Comparison of ENCODE assay signal across 8 mouse cellular contexts in the genomic region with DNA sequence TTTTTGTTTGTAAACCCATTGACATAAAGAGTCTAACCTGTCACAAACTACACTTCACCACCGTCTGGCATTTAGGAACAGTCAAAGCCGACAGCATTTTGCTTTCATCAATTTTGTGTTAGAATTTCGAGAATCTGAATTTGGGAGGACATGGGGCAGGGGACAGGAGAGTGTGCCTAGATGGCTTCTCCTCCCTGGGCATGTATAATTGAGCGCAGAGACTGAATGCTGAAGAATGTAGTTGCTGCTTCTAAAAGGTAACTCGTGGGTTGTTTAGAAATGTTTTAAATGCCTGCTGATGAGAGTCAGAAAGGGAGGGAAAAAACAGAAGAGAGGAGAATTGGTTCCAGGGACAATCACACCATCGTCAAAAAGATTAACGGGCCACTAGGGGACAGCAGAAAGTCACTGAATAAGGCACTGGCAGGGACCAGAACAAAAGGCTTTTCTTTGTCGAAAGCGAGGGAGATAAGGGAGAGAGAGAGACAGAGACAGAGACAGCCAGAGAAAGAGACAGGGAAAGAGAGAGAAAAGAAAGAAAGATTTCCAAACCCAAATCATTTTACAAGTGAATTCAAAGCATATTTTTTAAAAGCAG.
A peak's percentile ranks its signal among the peaks of the same experiment; 100 is the strongest.
DNase-seq lines count a peak whose midpoint lies in the region; ATAC-seq and TF ChIP-seq lines count a peak whose summit lies in the region.

No protein-coding gene starts in this region.

- peaks cover 36% of the 10 kb centered on the region for H3K4me1 ChIP-seq in intestine, embryonic 14.5 days (replicated peaks; ENCODE audit: control insufficient read depth, insufficient read depth, low read length)
- peaks cover 5% of the 10 kb centered on the region for H3K4me1 ChIP-seq in intestine, embryonic 15.5 days (replicated peaks)
- peaks cover 5% of the 10 kb centered on the region for H3K4me1 ChIP-seq in forebrain, embryonic 16.5 days (replicated peaks; ENCODE audit: control insufficient read depth, insufficient read depth, low read length)
- no peaks in the 10 kb centered on the region for H3K4me1 ChIP-seq in kidney, adult 2 months (ENCODE audit: control insufficient read depth, insufficient read depth, low read length)
- peaks cover 22% of the 10 kb centered on the region; the same call in 1 of the 2 replicates for H3K4me1 ChIP-seq in limb, embryonic 11.5 days (ENCODE audit: control insufficient read depth, insufficient read depth, low read length)

- H3K9me3 ChIP-seq in intestine, embryonic 14.5 days (ENCODE audit: control insufficient read depth, low read length) = no peaks in the 10 kb centered on the region
- no peaks in the 10 kb centered on the region for H3K9me3 ChIP-seq in intestine, embryonic 15.5 days
- H3K9me3 ChIP-seq in forebrain, embryonic 16.5 days (ENCODE audit: control insufficient read depth, low read length) = no peaks in the 10 kb centered on the region
- H3K9me3 ChIP-seq in limb, embryonic 11.5 days (ENCODE audit: control insufficient read depth, low read length) = no peaks in the 10 kb centered on the region

- peak; percentile 67 for TF ChIP-seq CTCF in kidney, adult 2 months (conservative IDR thresholded peaks at IDR 0.05; ENCODE audit: insufficient read depth, insufficient read length, low read depth, low read length)

- TF ChIP-seq POLR2A in kidney, adult 2 months (IDR thresholded peaks at IDR 0.05; ENCODE audit: low read depth, low read length) = no peak

- H3K4me3 ChIP-seq in intestine, embryonic 14.5 days (ENCODE audit: low read depth, low read length) = no peak overlapping the region
- no peak overlapping the region for H3K4me3 ChIP-seq in intestine, embryonic 15.5 days (replicated peaks)
- no peak overlapping the region for H3K4me3 ChIP-seq in forebrain, embryonic 16.5 days (replicated peaks; ENCODE audit: low read length)
- no peak overlapping the region for H3K4me3 ChIP-seq in kidney, adult 2 months (ENCODE audit: insufficient read depth, low read depth, low read length)
- H3K4me3 ChIP-seq in limb, embryonic 11.5 days (ENCODE audit: low read depth, low read length) = no peak overlapping the region

- no peak for ATAC-seq in intestine, embryonic 14.5 days (replicated peaks; ENCODE audit: low FRiP score, low TSS enrichment, low read depth)
- ATAC-seq in intestine, embryonic 15.5 days = no peak
- ATAC-seq in forebrain, embryonic 16.5 days = peak; percentile 79
- ATAC-seq in limb, embryonic 11.5 days (ENCODE audit: insufficient number of reproducible peaks, low FRiP score, low TSS enrichment, low read depth) = no peak

- no peaks in the 10 kb centered on the region for H3K27me3 ChIP-seq in intestine, embryonic 14.5 days (replicated peaks; ENCODE audit: control insufficient read depth, insufficient read depth, low read length)
- H3K27me3 ChIP-seq in intestine, embryonic 15.5 days (replicated peaks) = no peaks in the 10 kb centered on the region
- no peaks in the 10 kb centered on the region for H3K27me3 ChIP-seq in forebrain, embryonic 16.5 days (replicated peaks; ENCODE audit: control insufficient read depth, insufficient read depth, low read length)
- H3K27me3 ChIP-seq in kidney, adult 2 months (replicated peaks; ENCODE audit: control insufficient read depth, insufficient read depth, low read length) = no peaks in the 10 kb centered on the region; the same call in 1 of the 2 replicates
- H3K27me3 ChIP-seq in limb, embryonic 11.5 days (ENCODE audit: control insufficient read depth, insufficient read depth, low read length) = no peaks in the 10 kb centered on the region

- no peaks in the 10 kb centered on the region for H3K36me3 ChIP-seq in intestine, embryonic 14.5 days (ENCODE audit: control insufficient read depth, insufficient read depth, low read length)
- no peaks in the 10 kb centered on the region for H3K36me3 ChIP-seq in intestine, embryonic 15.5 days
- no peaks in the 10 kb centered on the region for H3K36me3 ChIP-seq in forebrain, embryonic 16.5 days (ENCODE audit: control insufficient read depth, insufficient read depth)
- no peaks in the 10 kb centered on the region for H3K36me3 ChIP-seq in kidney, adult 2 months (ENCODE audit: control insufficient read depth, insufficient read depth, low read length)
- H3K36me3 ChIP-seq in limb, embryonic 11.5 days (ENCODE audit: control insufficient read depth, insufficient read depth, low read length) = no peaks in the 10 kb centered on the region

- DNase-seq in intestine, embryonic 14.5 days (ENCODE audit: low spot score) = peak; percentile 59
- DNase-seq in adrenal gland, postnatal 14 days = peak; percentile 63
- DNase-seq in kidney, adult 2 months = peak; percentile 79
- DNase-seq in limb, embryonic 11.5 days (ENCODE audit: low spot score) = peak; percentile 48
- DNase-seq in retina, embryonic 14.5 days (ENCODE audit: low spot score) = peak; percentile 72
- DNase-seq in spleen, postnatal 4 days (ENCODE audit: low spot score in 2 of 2) = no peak

- no peak overlapping the region for H3K4me2 ChIP-seq in intestine, embryonic 14.5 days (ENCODE audit: low read length)
- no peak overlapping the region for H3K4me2 ChIP-seq in intestine, embryonic 15.5 days (replicated peaks)
- H3K4me2 ChIP-seq in forebrain, embryonic 16.5 days (ENCODE audit: low read length) = peak overlapping the region; percentile 30; the same call in 1 of the 2 replicates
- H3K4me2 ChIP-seq in limb, embryonic 11.5 days (ENCODE audit: low read depth, severe bottlenecking) = no peak overlapping the region

- peak overlapping the region; percentile 71 for H3K27ac ChIP-seq in intestine, embryonic 14.5 days (ENCODE audit: low read depth)
- H3K27ac ChIP-seq in intestine, embryonic 15.5 days = no peak overlapping the region
- H3K27ac ChIP-seq in forebrain, embryonic 16.5 days (ENCODE audit: low read length) = peak overlapping the region; percentile 4
- peak overlapping the region; percentile 78 for H3K27ac ChIP-seq in kidney, adult 2 months (ENCODE audit: insufficient read depth, low read depth, low read length)
- H3K27ac ChIP-seq in limb, embryonic 11.5 days (replicated peaks; ENCODE audit: low read depth, low read length) = no peak overlapping the region

- WGBS in intestine, embryonic 14.5 days = 10% methylated on average over 9 of the region's 9 CpGs
- WGBS in intestine, embryonic 15.5 days = 13% methylated on average over 9 of the region's 9 CpGs
- WGBS in forebrain, embryonic 16.5 days = 6% methylated on average over 9 of the region's 9 CpGs
- 6% methylated on average over 9 of the region's 9 CpGs for WGBS in kidney, adult 2 months
- WGBS in limb, embryonic 11.5 days = 7% methylated on average over 9 of the region's 9 CpGs

- H3K9ac ChIP-seq in intestine, embryonic 14.5 days (ENCODE audit: low read length) = no peak overlapping the region
- no peak overlapping the region for H3K9ac ChIP-seq in intestine, embryonic 15.5 days
- H3K9ac ChIP-seq in forebrain, embryonic 16.5 days (replicated peaks; ENCODE audit: low read depth, low read length) = 0 out of 2 replicates have a peak overlapping the region, but pooled peaks have one; percentile 2
- H3K9ac ChIP-seq in limb, embryonic 11.5 days (ENCODE audit: low read length) = no peak overlapping the region

Comparison
In these comparisons a context has a peak if more than half of its experiments do, and no peak if none do; other contexts are left out.
1. H3K27ac ChIP-seq: peak in intestine, embryonic 14.5 days (single experiment), forebrain, embryonic 16.5 days (single experiment) and kidney, adult 2 months (single experiment); none in intestine, embryonic 15.5 days (single experiment) and limb, embryonic 11.5 days (single experiment).
2. DNase-seq: peak in intestine, embryonic 14.5 days (single experiment), adrenal gland, postnatal 14 days (single experiment), kidney, adult 2 months (single experiment), limb, embryonic 11.5 days (single experiment) and retina, embryonic 14.5 days (single experiment); none in spleen, postnatal 4 days (0 of 2).